Mouse (Mus musculus) lung, postnatal 0 days (tissue): ENCODE results near the gene Hap1.

Experiments
- CTCF ChIP-seq: IDR thresholded peaks from 2 replicates; pipeline ENCODE4 v1.5.1; 2016; ENCODE audit warnings: antibody characterized with exemption, mild to moderate bottlenecking
- EP300 ChIP-seq: IDR thresholded peaks from 2 replicates; pipeline ENCODE4 v1.6.1; 2016; ENCODE audit warnings: antibody characterized with exemption, mild to moderate bottlenecking, control low read depth

DNA sequence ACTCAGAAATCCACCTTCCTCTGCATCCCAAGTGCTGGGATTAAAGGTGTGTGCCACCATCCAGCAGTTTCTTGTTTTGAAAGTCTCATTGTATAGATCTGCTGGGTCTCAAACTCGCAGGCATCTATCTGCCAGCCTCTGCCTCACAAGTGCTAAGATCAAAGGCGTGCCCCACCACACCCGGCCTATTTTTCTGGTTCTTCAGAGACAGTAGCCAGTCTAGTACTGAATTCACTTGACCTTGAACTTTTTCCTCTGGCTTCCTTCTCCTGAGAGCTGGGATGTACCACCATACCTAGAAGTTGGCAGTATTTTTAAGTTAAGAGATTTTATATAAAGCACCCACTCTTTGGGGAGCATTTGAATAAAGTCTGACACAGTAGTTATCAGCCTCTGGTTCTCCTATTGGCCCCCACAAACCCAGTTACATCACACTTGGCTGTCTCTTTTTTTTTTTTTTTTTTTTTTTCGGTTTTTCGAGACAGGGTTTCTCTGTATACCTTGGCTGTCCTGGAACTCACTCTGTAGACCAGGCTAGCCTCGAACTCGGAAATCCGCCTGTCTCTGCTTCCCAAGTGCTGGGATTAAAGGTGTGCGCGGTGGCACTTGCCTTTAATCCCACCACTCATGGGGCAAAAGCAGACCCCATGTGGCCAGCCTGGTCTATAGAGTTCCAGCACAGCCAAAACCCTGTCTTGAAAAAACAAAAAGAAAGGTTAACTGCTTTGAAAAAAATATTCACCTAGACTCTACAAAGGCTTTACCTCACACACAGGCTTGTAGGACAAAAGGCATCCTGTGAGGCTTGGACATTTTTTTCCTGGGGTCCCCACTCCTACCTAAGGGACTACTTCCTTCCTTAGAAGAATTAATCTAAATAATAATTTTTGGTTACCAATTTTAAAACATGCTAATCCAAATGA, 37.1 kb downstream of the Hap1 start:
- no peak for TF ChIP-seq CTCF
- no peak for TF ChIP-seq EP300
